Comparison of ENCODE assay signal across 10 mouse cellular contexts in the genomic region with DNA sequence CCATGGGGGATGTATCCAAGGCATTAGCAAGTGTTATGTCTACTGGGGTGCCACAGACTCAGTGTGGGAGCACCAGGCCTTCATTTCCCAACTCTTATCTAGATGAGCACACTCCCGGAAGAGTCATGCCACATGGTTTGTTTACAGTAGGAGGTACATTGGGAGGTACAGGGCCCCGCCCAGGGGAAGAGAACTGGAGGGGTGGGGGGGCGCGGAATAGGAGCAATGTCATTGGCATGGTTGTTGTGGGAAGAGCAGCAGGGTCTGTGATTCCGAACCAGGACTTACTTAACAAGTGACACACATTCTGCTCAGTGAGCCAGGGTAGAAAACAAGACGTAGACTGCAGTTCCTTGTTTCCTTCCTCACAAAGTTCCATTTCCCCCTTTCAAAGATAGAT.
DNase-seq lines count a peak whose midpoint lies in the region; ATAC-seq and TF ChIP-seq lines count a peak whose summit lies in the region.
"Had no signal": no experiment of that assay in that cellular context is flagged by ENCODE, and none has a peak within 500 bp of the region (broad histone marks: within the 10 kb centered on the region; RNA-seq: fewer than 3 reads in every experiment).

No protein-coding gene starts in this region.

- no peak overlapping the region for H3K9ac ChIP-seq in liver, embryonic 14.5 days (replicated peaks)
- H3K9ac ChIP-seq in midbrain, embryonic 14.5 days (replicated peaks; ENCODE audit: low read length), result no peak overlapping the region
- H3K9ac ChIP-seq: embryonic facial prominence, embryonic 12.5 days had no signal

- no peak overlapping the region for H3K4me2 ChIP-seq in liver, embryonic 14.5 days (ENCODE audit: low read depth)
- no peak overlapping the region for H3K4me2 ChIP-seq in midbrain, embryonic 14.5 days (ENCODE audit: low read length)
- H3K4me2 ChIP-seq: embryonic facial prominence, embryonic 12.5 days had no signal

- no peak overlapping the region; the same call in 1 of the 2 replicates for H3K27ac ChIP-seq in liver, embryonic 14.5 days
- H3K27ac ChIP-seq in hindbrain, embryonic 10.5 days, result no peak overlapping the region
- no peak overlapping the region for H3K27ac ChIP-seq in midbrain, embryonic 14.5 days (replicated peaks; ENCODE audit: low read depth, low read length)
- H3K27ac ChIP-seq: embryonic facial prominence, embryonic 12.5 days had no signal

- TF ChIP-seq CTCF in liver, embryonic 14.5 days (IDR thresholded peaks at IDR 0.05; ENCODE audit: low read depth), result no peak

- H3K4me3 ChIP-seq in liver, embryonic 14.5 days (ENCODE audit: insufficient read depth in 1 of 2, low read depth in 2 of 2, low read length in 2 of 2), result no peak overlapping the region
- H3K4me3 ChIP-seq in hindbrain, embryonic 10.5 days, result no peak overlapping the region
- no peak overlapping the region for H3K4me3 ChIP-seq in midbrain, embryonic 14.5 days (replicated peaks; ENCODE audit: low read depth, low read length)
- H3K4me3 ChIP-seq: embryonic facial prominence, embryonic 12.5 days had no signal

- no peaks in the 10 kb centered on the region for H3K27me3 ChIP-seq in liver, embryonic 14.5 days (ENCODE audit: control insufficient read depth, insufficient read depth, low read length)
- no peaks in the 10 kb centered on the region for H3K27me3 ChIP-seq in hindbrain, embryonic 10.5 days (ENCODE audit: insufficient read depth, poor library complexity, severe bottlenecking)
- H3K27me3 ChIP-seq in midbrain, embryonic 14.5 days (ENCODE audit: control insufficient read depth, insufficient read depth, low read length), result no peaks in the 10 kb centered on the region
- H3K27me3 ChIP-seq: embryonic facial prominence, embryonic 12.5 days had no signal

- H3K36me3 ChIP-seq in liver, embryonic 14.5 days (replicated peaks; ENCODE audit: control insufficient read depth, insufficient read depth, low read depth), result no peaks in the 10 kb centered on the region
- H3K36me3 ChIP-seq in hindbrain, embryonic 10.5 days, result no peaks in the 10 kb centered on the region
- H3K36me3 ChIP-seq in midbrain, embryonic 14.5 days (ENCODE audit: control insufficient read depth, insufficient read depth, low read length), result peaks cover 4% of the 10 kb centered on the region; the same call in 1 of the 2 replicates
- H3K36me3 ChIP-seq: embryonic facial prominence, embryonic 12.5 days had no signal

- peak; percentile 6 for DNase-seq in gastrocnemius, postnatal 14 days
- no peak for DNase-seq in gastrocnemius, adult 8-10 months (ENCODE audit: low spot score in 2 of 2)
- peak; percentile 63 for DNase-seq in c-Kit-positive CD71-negative TER-119-negative erythroid progenitor cells, embryonic 14.5 days (ENCODE audit: low read depth)
- DNase-seq in liver, embryonic 14.5 days (ENCODE audit: low read depth in 3 of 3, low spot score in 3 of 3), result peak; percentile 2 to 31 (median 6)
- peak; percentile 68 to 77 for DNase-seq in spleen, postnatal 36 days (ENCODE audit: low spot score in 2 of 2)
- no peak for DNase-seq in hindbrain, embryonic 10.5 days (ENCODE audit: low spot score)
- DNase-seq in urinary bladder, postnatal 10 days (ENCODE audit: low spot score), result no peak
- no peak for DNase-seq in midbrain, embryonic 14.5 days
- DNase-seq: right cerebral cortex, adult 18-20 months had no signal

- ATAC-seq in liver, embryonic 14.5 days (ENCODE audit: insufficient read depth), result peak; percentile 62; the same call in 1 of the 2 replicates
- ATAC-seq in midbrain, embryonic 14.5 days (ENCODE audit: low FRiP score, low TSS enrichment), result no peak

- 14% methylated on average over 6 of the region's 6 CpGs for WGBS in liver, embryonic 14.5 days (ENCODE audit: insufficient replicate concordance)
- 87% methylated on average over 6 of the region's 6 CpGs for WGBS in hindbrain, embryonic 10.5 days
- 96% methylated on average over 6 of the region's 6 CpGs for WGBS in midbrain, embryonic 14.5 days

- no peaks in the 10 kb centered on the region for H3K9me3 ChIP-seq in liver, embryonic 14.5 days (ENCODE audit: control insufficient read depth, low read length)
- no peaks in the 10 kb centered on the region for H3K9me3 ChIP-seq in hindbrain, embryonic 10.5 days
- no peaks in the 10 kb centered on the region for H3K9me3 ChIP-seq in midbrain, embryonic 14.5 days (ENCODE audit: control insufficient read depth, low read length)
- H3K9me3 ChIP-seq: embryonic facial prominence, embryonic 12.5 days had no signal

- H3K4me1 ChIP-seq in liver, embryonic 14.5 days (replicated peaks; ENCODE audit: control insufficient read depth in 2 of 2, insufficient read depth in 2 of 2, low read length in 1 of 2), result peaks cover 0 to 9% of the 10 kb centered on the region in 2 experiments; a peak in 2 of 4 replicates
- no peaks in the 10 kb centered on the region for H3K4me1 ChIP-seq in hindbrain, embryonic 10.5 days (replicated peaks)
- no peaks in the 10 kb centered on the region for H3K4me1 ChIP-seq in midbrain, embryonic 14.5 days (ENCODE audit: control insufficient read depth, insufficient read depth, low read length)
- H3K4me1 ChIP-seq: embryonic facial prominence, embryonic 12.5 days had no signal

- intact Hi-C loops in gastrocnemius, postnatal 14 days (cut with DNase I; ENCODE audit: low total_unique reads), result no loop called here

- TF ChIP-seq EP300 in liver, embryonic 14.5 days (IDR thresholded peaks at IDR 0.05; ENCODE audit: low read depth), result no peak

Comparison
In these comparisons a context has a peak if more than half of its experiments do, and no peak if none do; other contexts are left out.
1. DNase-seq: peak in gastrocnemius, postnatal 14 days (single experiment), c-Kit-positive CD71-negative TER-119-negative erythroid progenitor cells, embryonic 14.5 days (single experiment), liver, embryonic 14.5 days (3 of 3) and spleen, postnatal 36 days (2 of 2); none in gastrocnemius, adult 8-10 months (0 of 2), hindbrain, embryonic 10.5 days (single experiment), urinary bladder, postnatal 10 days (single experiment) and midbrain, embryonic 14.5 days (single experiment).